Mouse (Mus musculus) G1E (cell line): ENCODE measurements around the gene Stpg2.

ENCODE experiments used
- CTCF ChIP-seq: IDR thresholded peaks from 2 replicates; pipeline ENCODE4 v1.5.1; 2012; ENCODE audit warnings: low read depth, low read length, inconsistent platforms, mixed read lengths
- GATA1 ChIP-seq: IDR thresholded peaks from 2 replicates; pipeline ENCODE4 v1.6.1; 2012; ENCODE audit warnings: borderline replicate concordance, low read length, inconsistent platforms, mixed read lengths
- GATA2 ChIP-seq: IDR thresholded peaks from 2 replicates; pipeline ENCODE4 v1.6.1; 2012; ENCODE audit warnings: low read depth, low read length, inconsistent platforms, borderline replicate concordance
- TAL1 ChIP-seq: conservative IDR thresholded peaks from 2 replicates; pipeline ENCODE4 v1.6.1; 2012; ENCODE audit warnings: low read depth, low read length, inconsistent platforms, mixed read lengths

DNA sequence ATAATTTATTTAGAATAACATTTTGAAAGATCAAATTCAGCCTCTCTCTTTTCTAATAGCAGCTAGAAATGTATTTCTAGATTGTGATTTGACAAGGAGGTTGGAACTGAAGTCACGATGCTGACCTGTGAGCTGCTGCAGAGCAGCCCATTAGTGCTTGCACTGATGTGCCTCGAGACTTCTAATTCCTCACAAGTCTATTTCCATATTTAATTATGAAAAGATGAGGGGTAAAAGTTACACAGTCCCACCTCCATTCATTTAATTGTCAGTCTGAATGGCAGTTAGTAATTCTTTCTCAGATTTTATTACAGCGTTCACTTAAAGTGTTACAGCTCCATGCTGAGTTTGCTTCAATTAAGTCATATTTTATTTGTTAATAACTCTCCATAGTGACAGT, 19.6 kb downstream of the Stpg2 start:
- TF ChIP-seq GATA1 (no peak), CTCF (no peak), TAL1 (no peak), GATA2 (no peak)
